Mouse (Mus musculus): ENCODE results near the gene Pnkp. TPM values are rescaled to one million over a fixed set of nuclear protein-coding genes. Genes with fewer than 3 reads are reported as not detected.
A peak's percentile ranks its signal among the peaks of the same experiment; 100 is the strongest.

The Pnkp gene
- polyA plus RNA-seq, 1 experiment from 2014 or later = 26.5 TPM

DNA sequence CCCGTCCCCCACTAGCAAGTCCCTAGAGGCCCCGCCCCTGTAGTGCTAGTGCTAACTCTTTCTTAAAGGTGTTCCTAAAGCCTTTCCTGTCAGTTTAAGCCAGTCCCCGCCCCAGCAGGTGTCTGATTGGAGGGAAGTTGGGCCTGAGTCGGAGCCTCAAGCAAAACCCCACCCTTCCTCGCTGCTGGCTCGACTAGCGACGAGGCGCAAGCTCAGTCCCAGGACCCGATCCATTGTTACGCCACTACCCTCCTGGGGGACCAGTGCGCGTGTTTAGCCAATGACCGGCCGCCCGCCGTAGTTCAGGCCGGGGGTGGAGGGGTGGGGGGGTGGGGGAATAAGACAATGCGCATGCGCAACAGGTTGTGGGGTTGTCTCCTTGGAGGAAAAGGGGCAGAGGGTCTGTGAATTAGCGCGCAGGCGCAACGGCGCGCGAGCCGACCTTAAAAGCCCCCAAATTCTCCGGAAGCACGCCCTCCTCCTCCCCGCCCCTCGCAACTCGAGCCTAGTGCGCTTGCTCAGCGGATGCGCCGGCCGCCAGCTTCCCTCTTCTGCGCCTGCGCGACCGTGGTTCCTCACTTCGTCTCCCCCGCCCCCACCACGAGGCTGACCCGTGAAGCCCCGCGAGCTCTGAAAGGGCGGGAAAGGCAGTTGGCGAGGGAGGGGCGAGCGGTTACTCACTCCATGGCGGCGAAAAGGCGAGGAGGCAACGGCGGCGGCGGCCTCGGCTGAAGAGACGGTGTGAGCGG is 41.0 kb upstream of the Pnkp start, which contains the start of the genes Nup62 and Il4i1:
Gene Nup62, plus strand, starts transcription at position 368 of the 749 bp plus-strand sequence.
Gene Il4i1, plus strand, starts transcription at position 667 of the 749 bp plus-strand sequence.
- peak; percentile 99 for DNase-seq (ENCODE audit: low spot score)

DNA sequence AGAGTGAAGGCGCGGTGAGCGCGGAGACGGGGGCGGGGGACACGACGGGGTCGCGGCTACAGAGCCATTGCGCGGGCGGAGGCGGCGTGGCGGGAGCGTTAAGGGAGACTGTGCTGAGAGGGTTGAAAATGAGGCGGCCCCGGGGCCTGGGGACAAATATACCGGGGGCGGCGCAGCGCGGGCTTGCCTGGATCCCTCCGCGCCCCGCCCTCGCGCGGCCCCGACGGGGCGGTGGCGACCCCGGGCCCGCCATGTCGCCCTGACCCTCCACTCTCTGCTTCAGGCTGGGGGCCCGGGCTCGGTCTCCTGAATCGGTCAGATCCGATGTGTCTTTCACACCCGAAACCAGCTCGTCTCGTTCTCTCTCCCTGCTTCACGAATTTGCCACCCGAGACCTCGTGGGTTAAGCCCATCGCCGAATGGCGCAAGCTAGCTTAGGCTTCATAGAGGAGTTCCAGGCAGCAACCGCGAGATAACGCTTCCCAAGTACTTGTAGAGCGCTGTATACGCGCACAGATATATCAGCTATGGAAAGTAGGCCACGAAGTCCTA is 40.4 kb upstream of the Pnkp start, which contains the start of gene Atf5:
Gene Atf5, minus strand, starts transcription at position 189 of the 552 bp plus-strand sequence.
- Histone ChIP-seq H3K9me3 (ENCODE audit: control insufficient read depth, low read length) (no peaks in the 10 kb centered on the region), H3K36me3 (replicated peaks; ENCODE audit: control insufficient read depth, insufficient read depth) (no peaks in the 10 kb centered on the region), H3K9ac (peak within 1 kb of the TSS; percentile 80), H3K4me1 (replicated peaks; ENCODE audit: control insufficient read depth, insufficient read depth, low read length) (peaks cover 36% of the 10 kb centered on the region), H3K4me2 (replicated peaks) (peak within 1 kb of the TSS; percentile 67), H3K4me3 (replicated peaks; ENCODE audit: low read length) (peak within 1 kb of the TSS; percentile 83), H3K27ac (peak within 1 kb of the TSS; percentile 90), H3K27me3 (ENCODE audit: control insufficient read depth, insufficient read depth, low read length) (no peaks in the 10 kb centered on the region)
- 0% methylated on average over 36 of the region's 57 CpGs for WGBS
- peak; percentile 47 for DNase-seq (ENCODE audit: low spot score)
- ATAC-seq (ENCODE audit: low FRiP score) = peak; percentile 22

More for the DNA sequence above, 41.0 kb upstream of the Pnkp start, which contains the start of the genes Nup62 and Il4i1:
- peak within 1 kb of the TSS; percentile 80 for H3K9ac ChIP-seq
- ATAC-seq (ENCODE audit: low FRiP score) = peak; percentile 93
- peak within 1 kb of the TSS; percentile 83 for H3K4me3 ChIP-seq (replicated peaks; ENCODE audit: low read length)
- whole genome bisulfite sequencing = under 1% methylated on average over 53 of the region's 62 CpGs
- H3K4me1 ChIP-seq (replicated peaks; ENCODE audit: control insufficient read depth, insufficient read depth, low read length) = peaks cover 36% of the 10 kb centered on the region
- H3K27ac ChIP-seq = peak within 1 kb of the TSS; percentile 90
- H3K36me3 ChIP-seq (replicated peaks; ENCODE audit: control insufficient read depth, insufficient read depth) = no peaks in the 10 kb centered on the region
- H3K27me3 ChIP-seq (ENCODE audit: control insufficient read depth, insufficient read depth, low read length) = no peaks in the 10 kb centered on the region
- H3K9me3 ChIP-seq (ENCODE audit: control insufficient read depth, low read length) = no peaks in the 10 kb centered on the region
- H3K4me2 ChIP-seq (replicated peaks) = peak within 1 kb of the TSS; percentile 67

DNA sequence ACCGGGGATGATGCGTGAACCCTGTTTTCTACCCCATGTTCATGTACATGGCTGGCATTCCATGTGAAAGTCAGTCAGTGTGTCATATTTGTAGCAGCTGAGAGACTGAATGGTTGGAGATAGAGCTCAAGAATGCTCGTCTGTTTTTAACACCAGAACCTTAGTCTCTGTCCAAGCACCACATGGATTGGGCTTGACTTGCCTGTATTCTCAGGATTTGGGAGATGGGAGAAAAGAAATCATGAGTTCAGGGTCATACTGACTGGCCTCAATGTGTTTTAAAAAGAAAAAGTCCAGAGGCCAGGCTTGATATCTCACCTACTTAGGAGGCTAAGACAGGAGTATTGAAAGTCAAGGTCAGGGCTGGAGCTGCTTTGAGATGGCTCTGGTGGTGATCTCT is 39.5 kb upstream of the Pnkp start:
- 34% methylated on average over 3 of the region's 3 CpGs for WGBS

DNA sequence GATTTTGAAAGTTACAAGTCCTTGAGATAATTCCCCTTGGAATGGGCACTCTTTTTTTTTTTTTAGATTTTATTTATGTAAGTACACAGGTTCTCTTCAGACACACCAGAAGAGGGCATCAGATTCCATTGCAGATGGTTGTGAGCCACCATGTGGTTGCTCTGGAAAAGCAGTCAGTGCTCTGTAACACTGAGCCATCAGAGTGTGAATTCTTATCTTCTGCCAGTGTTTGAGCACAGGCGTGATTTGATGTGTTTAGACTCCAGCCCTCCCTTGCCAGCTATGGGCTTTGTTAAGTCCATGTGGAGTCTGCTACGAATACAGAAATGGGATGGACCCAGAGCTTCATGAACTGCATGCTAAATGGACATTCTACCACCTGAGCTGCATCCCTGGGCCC is 38.8 kb upstream of the Pnkp start:
- no peaks in the 10 kb centered on the region for H3K9me3 ChIP-seq (ENCODE audit: control insufficient read depth, low read length)
- peak overlapping the region; percentile 80; the same call in 1 of the 2 replicates for H3K9ac ChIP-seq
- peak overlapping the region; percentile 83; the same call in 1 of the 2 replicates for H3K4me3 ChIP-seq (replicated peaks; ENCODE audit: low read length)
- H3K27me3 ChIP-seq (ENCODE audit: control insufficient read depth, insufficient read depth, low read length) = no peaks in the 10 kb centered on the region
- DNase-seq (ENCODE audit: low spot score) (no peak), ATAC-seq (ENCODE audit: low FRiP score) (no peak)
- WGBS = 18% methylated on average over 2 of the region's 2 CpGs
- no peaks in the 10 kb centered on the region for H3K36me3 ChIP-seq (replicated peaks; ENCODE audit: control insufficient read depth, insufficient read depth)
- peak overlapping the region; percentile 67 for H3K4me2 ChIP-seq (replicated peaks)
- H3K27ac ChIP-seq = no peak overlapping the region
- peaks cover 36% of the 10 kb centered on the region for H3K4me1 ChIP-seq (replicated peaks; ENCODE audit: control insufficient read depth, insufficient read depth, low read length)

More for the DNA sequence above, 39.5 kb upstream of the Pnkp start:
- no peaks in the 10 kb centered on the region for H3K27me3 ChIP-seq (ENCODE audit: control insufficient read depth, insufficient read depth, low read length)
- H3K9me3 ChIP-seq (ENCODE audit: control insufficient read depth, low read length) = no peaks in the 10 kb centered on the region
- no peak overlapping the region for H3K27ac ChIP-seq
- H3K4me3 ChIP-seq (replicated peaks; ENCODE audit: low read length) = peak overlapping the region; percentile 83
- H3K36me3 ChIP-seq (replicated peaks; ENCODE audit: control insufficient read depth, insufficient read depth) = no peaks in the 10 kb centered on the region
- H3K4me2 ChIP-seq (replicated peaks) = peak overlapping the region; percentile 67
- peak overlapping the region; percentile 80 for H3K9ac ChIP-seq
- H3K4me1 ChIP-seq (replicated peaks; ENCODE audit: control insufficient read depth, insufficient read depth, low read length) = peaks cover 36% of the 10 kb centered on the region
- DNase-seq (ENCODE audit: low spot score) = no peak
- no peak for ATAC-seq (ENCODE audit: low FRiP score)

DNA sequence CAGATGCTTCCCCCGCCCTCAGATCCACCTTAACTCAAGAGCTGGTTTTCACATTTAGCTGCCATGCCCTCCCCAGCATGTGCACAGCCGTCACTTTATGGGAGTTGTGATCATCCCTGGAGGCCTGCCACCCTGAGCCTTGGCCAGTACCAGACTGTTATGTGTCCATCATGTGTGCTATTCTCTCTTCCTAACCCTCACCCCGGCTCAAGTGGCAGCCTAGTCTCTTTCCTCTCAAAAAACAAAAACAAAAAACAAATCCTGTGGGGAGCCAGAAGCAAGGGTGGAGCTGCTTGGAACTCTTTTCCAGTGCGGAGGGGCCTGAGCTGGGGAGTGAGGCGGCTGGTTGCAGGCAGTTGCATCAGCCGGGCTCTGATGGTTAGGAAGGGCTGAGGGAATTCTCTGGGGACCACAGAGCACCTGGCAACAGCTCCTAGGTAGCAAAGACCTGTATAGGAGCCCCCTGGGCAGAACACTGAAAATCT is 38.1 kb upstream of the Pnkp start:
- peaks cover 36% of the 10 kb centered on the region for H3K4me1 ChIP-seq (replicated peaks; ENCODE audit: control insufficient read depth, insufficient read depth, low read length)
- ATAC-seq (ENCODE audit: low FRiP score) (no peak), DNase-seq (ENCODE audit: low spot score) (no peak)
- peak overlapping the region; percentile 45; the same call in 1 of the 2 replicates for H3K9ac ChIP-seq
- H3K36me3 ChIP-seq (replicated peaks; ENCODE audit: control insufficient read depth, insufficient read depth) = no peaks in the 10 kb centered on the region
- H3K27ac ChIP-seq = no peak overlapping the region
- 33% methylated on average over 6 of the region's 6 CpGs for WGBS
- H3K4me3 ChIP-seq (replicated peaks; ENCODE audit: low read length) = peak overlapping the region; percentile 83; the same call in 1 of the 2 replicates
- peak overlapping the region; percentile 67 for H3K4me2 ChIP-seq (replicated peaks)
- no peaks in the 10 kb centered on the region for H3K9me3 ChIP-seq (ENCODE audit: control insufficient read depth, low read length)
- no peaks in the 10 kb centered on the region for H3K27me3 ChIP-seq (ENCODE audit: control insufficient read depth, insufficient read depth, low read length)

DNA sequence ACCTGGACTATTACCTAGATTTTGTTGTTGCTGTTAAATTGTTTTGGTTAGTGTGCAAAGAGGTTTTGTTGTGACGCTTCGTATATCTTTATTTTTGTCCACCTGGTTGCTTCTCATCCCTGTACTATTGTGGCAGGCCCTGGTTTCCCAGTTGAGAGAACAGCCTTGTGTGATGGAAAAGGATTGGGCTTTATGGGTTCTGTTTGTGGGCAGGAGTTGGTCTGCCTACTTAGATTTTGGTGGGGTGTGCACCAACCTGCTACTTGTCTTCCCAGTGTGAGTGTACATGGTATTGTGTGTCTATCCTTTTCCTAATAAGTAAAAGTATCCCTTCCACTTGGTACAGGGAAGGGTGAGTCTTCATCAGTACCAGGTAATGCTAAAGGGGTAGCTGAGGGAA is 37.5 kb upstream of the Pnkp start:
- no peak for ATAC-seq (ENCODE audit: low FRiP score)
- no peak overlapping the region for H3K4me3 ChIP-seq (replicated peaks; ENCODE audit: low read length)
- no peaks in the 10 kb centered on the region for H3K27me3 ChIP-seq (ENCODE audit: control insufficient read depth, insufficient read depth, low read length)
- no peak for DNase-seq (ENCODE audit: low spot score)
- H3K9me3 ChIP-seq (ENCODE audit: control insufficient read depth, low read length) = no peaks in the 10 kb centered on the region
- no peak overlapping the region for H3K9ac ChIP-seq
- H3K4me1 ChIP-seq (replicated peaks; ENCODE audit: control insufficient read depth, insufficient read depth, low read length) = peaks cover 36% of the 10 kb centered on the region
- H3K4me2 ChIP-seq (replicated peaks) = peak overlapping the region; percentile 67
- no peaks in the 10 kb centered on the region for H3K36me3 ChIP-seq (replicated peaks; ENCODE audit: control insufficient read depth, insufficient read depth)
- no peak overlapping the region for H3K27ac ChIP-seq
- WGBS = 90% methylated on average over 2 of the region's 2 CpGs

DNA sequence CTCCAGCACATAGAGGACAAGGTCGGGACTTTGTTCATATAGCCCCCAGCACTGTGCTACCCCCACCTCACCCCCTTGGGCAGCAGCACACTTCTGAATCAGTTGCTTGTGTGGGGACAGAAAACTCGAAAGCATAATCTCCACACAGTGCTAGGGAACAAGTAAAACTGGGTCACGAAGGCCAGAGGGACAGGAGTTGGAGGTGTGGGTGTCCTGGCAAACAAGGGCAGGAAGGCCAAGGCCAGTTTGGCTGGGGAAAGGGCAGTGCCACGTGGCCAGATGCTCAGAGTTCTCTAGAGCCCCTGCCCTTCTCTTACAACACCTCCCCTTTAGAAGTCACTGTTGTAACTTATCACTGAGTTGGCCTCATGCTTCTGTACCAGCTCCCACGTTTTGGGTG is 37.1 kb upstream of the Pnkp start:
- Histone ChIP-seq H3K4me3 (replicated peaks; ENCODE audit: low read length) (no peak overlapping the region), H3K27ac (no peak overlapping the region), H3K36me3 (replicated peaks; ENCODE audit: control insufficient read depth, insufficient read depth) (no peaks in the 10 kb centered on the region), H3K27me3 (ENCODE audit: control insufficient read depth, insufficient read depth, low read length) (no peaks in the 10 kb centered on the region), H3K4me1 (replicated peaks; ENCODE audit: control insufficient read depth, insufficient read depth, low read length) (peaks cover 35% of the 10 kb centered on the region), H3K4me2 (replicated peaks) (no peak overlapping the region), H3K9ac (no peak overlapping the region), H3K9me3 (ENCODE audit: control insufficient read depth, low read length) (no peaks in the 10 kb centered on the region)
- DNase-seq (ENCODE audit: low spot score) (no peak), ATAC-seq (ENCODE audit: low FRiP score) (no peak)
- whole genome bisulfite sequencing = 75% methylated on average over 5 of the region's 5 CpGs

DNA sequence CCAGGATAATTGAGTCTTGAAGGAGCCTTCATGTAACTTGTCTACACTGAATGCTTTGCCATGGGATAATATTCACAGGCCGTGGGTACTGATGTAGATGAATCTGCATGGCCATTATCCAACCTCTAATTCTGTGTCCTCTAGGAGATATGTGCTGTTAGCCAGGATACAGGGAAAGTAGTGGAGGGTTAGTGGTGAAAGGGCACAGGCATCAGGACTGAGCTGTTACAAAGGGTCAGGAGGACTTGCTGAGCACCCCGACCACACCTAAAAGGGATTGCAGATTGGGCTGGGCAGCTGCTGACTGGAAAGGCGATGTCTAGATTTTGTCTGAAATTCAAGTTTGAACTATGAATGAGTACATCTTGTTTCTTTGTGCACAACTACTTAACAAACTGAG is 36.4 kb upstream of the Pnkp start:
- 85% methylated on average over 3 of the region's 3 CpGs for WGBS
- no peak overlapping the region for H3K4me2 ChIP-seq (replicated peaks)
- H3K4me1 ChIP-seq (replicated peaks; ENCODE audit: control insufficient read depth, insufficient read depth, low read length) = peaks cover 29% of the 10 kb centered on the region
- no peaks in the 10 kb centered on the region for H3K9me3 ChIP-seq (ENCODE audit: control insufficient read depth, low read length)
- H3K27ac ChIP-seq = no peak overlapping the region
- H3K36me3 ChIP-seq (replicated peaks; ENCODE audit: control insufficient read depth, insufficient read depth) = no peaks in the 10 kb centered on the region
- DNase-seq (ENCODE audit: low spot score) (no peak), ATAC-seq (ENCODE audit: low FRiP score) (no peak)
- H3K4me3 ChIP-seq (replicated peaks; ENCODE audit: low read length) = no peak overlapping the region
- H3K27me3 ChIP-seq (ENCODE audit: control insufficient read depth, insufficient read depth, low read length) = no peaks in the 10 kb centered on the region
- no peak overlapping the region for H3K9ac ChIP-seq

DNA sequence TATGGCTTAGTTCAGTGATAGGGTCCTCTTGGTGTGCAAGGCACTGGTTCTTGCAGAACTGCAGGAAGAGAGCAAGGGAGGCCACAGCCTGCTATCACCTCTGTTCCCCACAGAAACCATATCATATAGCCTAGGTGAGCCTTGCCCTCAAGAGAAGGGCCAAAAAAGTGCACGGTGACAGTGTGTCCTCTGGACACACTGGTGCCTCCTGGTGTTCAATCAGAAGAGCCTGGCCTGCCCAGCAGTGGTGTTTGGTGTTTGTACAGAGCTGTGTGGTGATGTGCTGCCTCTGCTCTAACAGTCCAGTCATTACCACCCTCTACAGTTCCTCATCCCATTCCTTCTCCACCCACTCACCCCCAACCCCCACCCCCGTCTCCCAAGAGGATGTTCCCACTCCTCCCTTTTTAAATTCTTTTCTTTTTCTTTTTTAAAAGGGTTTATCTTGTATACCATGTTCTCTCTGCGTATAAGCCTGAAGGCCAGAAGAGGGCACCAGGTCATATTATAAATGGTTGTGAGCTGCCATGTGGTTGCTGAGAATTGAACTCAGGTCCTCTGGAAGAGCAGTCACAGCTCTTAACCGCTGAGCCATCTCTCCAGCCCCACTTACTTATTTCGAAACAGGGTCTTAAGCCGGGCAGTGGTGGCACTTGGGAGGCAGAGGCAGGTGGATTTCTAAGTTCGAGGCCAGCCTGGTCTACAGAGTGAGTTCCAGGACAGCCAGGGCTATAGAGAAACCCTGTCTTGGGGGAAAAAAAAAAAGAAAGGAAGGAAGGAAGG is 35.1 kb upstream of the Pnkp start:
- Histone ChIP-seq H3K4me3 (replicated peaks; ENCODE audit: low read length) (no peak overlapping the region), H3K4me1 (replicated peaks; ENCODE audit: control insufficient read depth, insufficient read depth, low read length) (peaks cover 29% of the 10 kb centered on the region), H3K27me3 (ENCODE audit: control insufficient read depth, insufficient read depth, low read length) (no peaks in the 10 kb centered on the region), H3K9ac (no peak overlapping the region), H3K9me3 (ENCODE audit: control insufficient read depth, low read length) (no peaks in the 10 kb centered on the region), H3K27ac (no peak overlapping the region), H3K4me2 (replicated peaks) (no peak overlapping the region), H3K36me3 (replicated peaks; ENCODE audit: control insufficient read depth, insufficient read depth) (no peaks in the 10 kb centered on the region)
- WGBS = 89% methylated on average over 7 of the region's 7 CpGs
- DNase-seq (ENCODE audit: low spot score) = no peak
- no peak for ATAC-seq (ENCODE audit: low FRiP score)

Data from hindbrain, embryonic 14.5 days (tissue).